Mouse (Mus musculus) CD8-positive naive resting alpha-beta T cell, adult 2 months (primary cell): Measurements from ENCODE around the gene Atg16l2.

ENCODE experiments used
- DNase-seq, 2 experiments: peaks; one replicate each; pipeline ENCODE4 v3.0.0; 2022; ENCODE audit warnings: low read depth in 2 of 2, low spot score in 2 of 2

Gene Atg16l2

GRCm38 (mm10) chr7:101301881-101302456 lies at the start of gene Atg16l2:
Atg16l2 (minus strand) TSS chr7:101302251.
- DNase-seq: peak; percentile 98

DNA sequence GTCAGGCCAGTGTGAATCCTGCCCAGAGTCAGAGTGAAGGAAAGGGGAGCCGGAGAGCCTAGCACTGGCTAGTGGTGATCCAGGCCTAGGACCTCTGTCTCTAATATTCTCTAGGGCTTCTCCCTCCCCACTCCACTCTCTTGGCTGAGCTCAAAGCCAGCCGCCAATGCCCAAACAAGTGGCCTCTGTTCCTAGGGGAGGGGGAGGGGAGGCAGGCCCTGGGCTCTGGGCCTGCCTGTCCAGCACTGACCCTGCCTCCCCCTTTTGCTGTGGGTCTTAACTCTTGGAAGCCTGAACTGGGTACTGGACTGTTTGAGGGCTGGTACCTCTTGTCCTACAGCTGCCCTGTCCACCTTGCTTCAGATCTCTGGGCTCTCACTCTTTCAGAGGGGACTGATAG lies 47.8 kb upstream of the Atg16l2 start:
- no peak for DNase-seq

DNA sequence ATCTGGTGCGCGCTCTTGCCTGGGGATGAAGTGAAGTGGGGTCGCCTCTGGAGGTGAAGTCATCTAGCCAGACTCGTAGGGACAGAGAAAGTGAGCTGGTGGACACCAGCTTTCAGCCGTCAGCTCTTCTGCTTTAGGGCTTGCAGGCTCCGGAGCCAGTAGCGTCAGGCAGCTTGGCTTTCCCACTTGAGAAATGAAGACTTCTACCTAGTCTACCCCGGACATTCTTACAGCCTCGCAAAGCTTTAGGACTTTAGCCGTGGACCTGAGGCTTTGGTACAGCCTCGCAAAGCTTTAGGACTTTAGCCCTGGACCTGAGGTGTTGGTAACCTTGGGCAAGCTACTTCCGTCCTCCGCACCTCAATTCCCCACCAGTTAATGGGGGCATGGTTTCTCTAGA lies 46.3 kb upstream of the Atg16l2 start:
- DNase-seq: no peak

GRCm38 (mm10) chr7:101347767-101348270 lies 45.8 kb upstream of the Atg16l2 start, which contains the start of gene Arap1:
Arap1 (plus strand) TSS chr7:101348067.
- DNase-seq: peak; percentile 22 to 44

GRCm38 (mm10) chr7:101346991-101347390 lies 44.9 kb upstream of the Atg16l2 start:
- no peak for DNase-seq

GRCm38 (mm10) chr7:101344892-101345291 lies 42.8 kb upstream of the Atg16l2 start:
- DNase-seq: no peak

GRCm38 (mm10) chr7:101343135-101343534 lies 41.1 kb upstream of the Atg16l2 start:
- DNase-seq: no peak

DNA sequence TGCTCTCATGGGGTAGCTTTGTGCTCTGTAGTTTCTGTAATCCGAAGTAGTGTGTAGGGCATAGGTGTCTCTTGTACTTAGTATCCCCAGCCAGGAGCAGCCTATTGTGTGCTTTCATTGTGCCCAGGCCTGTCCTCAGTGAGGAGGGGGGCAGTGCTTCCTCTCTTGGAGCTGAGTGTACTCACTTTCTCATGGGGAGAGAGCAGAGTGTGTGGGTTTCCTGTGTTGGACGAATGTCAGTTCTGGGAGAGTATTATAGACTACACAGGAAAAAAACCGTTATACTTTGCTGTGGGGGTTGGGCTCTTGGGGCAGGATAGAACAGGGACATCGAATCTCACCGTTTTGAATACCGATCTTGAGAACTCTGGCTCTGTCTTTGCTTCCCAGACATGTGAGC lies 39.4 kb upstream of the Atg16l2 start:
- no peak for DNase-seq

- DNase-seq: no peak
These were observed 35.4 kb upstream of the Atg16l2 start for GRCm38 (mm10) chr7:101337401-101337800.

DNA sequence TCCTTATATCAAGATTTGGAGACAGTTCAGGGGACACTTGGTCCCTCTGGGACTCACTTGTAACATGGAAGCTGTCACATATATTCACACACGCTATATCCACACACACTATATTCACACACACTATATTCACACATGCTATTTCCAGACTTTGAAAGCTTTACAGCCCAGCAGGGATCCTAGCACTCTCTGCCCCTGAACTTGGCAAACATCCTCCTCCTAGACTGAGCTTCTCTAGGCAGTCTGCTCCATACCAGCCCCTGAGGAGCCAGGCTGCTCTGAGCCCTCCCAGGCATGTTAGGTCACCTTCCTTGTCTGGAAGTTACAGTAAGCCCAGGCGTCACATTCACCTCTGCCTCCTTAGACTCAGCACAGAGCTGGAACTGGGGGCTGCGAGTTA lies 34.6 kb upstream of the Atg16l2 start:
- no peak for DNase-seq

DNA sequence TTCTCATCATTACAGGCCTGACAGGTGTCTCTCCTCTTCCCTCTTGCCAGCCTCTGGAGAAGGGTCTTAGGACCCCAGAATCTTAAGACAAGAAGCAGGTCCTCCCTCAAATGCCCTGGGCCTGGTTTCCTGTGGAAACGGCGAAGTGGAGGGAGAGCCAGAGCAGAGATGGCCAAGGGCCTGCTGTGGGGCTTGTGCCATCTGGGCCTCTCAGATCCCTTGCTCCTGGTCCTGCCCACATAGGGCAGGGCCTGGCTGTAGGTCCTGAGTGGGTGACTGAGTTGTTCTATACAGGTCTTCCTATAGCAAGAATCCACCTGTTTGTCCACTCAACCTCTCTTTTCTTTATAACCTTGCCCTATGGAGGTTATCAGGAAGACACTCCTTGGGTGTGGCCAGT lies 33.2 kb upstream of the Atg16l2 start:
- DNase-seq: no peak

- no peak for DNase-seq
These were observed 30.2 kb upstream of the Atg16l2 start for GRCm38 (mm10) chr7:101332045-101332831.

DNA sequence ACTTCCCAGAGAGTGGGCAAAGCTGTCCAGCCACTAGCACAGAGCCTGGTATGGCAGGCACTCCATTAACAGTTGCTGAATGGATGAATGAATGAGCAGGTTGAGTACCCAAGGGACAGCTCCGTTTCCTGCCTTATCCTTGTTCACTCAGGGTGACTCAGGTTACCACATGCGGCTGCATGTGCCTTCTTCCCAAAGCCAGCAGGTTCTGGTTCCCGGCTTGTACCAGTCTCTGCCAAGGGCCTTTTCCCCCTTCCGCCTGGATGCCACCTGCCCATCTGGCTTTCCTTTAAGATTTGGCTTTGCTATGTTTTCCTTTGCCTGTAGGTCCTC lies 28.8 kb upstream of the Atg16l2 start:
- no peak for DNase-seq

DNA sequence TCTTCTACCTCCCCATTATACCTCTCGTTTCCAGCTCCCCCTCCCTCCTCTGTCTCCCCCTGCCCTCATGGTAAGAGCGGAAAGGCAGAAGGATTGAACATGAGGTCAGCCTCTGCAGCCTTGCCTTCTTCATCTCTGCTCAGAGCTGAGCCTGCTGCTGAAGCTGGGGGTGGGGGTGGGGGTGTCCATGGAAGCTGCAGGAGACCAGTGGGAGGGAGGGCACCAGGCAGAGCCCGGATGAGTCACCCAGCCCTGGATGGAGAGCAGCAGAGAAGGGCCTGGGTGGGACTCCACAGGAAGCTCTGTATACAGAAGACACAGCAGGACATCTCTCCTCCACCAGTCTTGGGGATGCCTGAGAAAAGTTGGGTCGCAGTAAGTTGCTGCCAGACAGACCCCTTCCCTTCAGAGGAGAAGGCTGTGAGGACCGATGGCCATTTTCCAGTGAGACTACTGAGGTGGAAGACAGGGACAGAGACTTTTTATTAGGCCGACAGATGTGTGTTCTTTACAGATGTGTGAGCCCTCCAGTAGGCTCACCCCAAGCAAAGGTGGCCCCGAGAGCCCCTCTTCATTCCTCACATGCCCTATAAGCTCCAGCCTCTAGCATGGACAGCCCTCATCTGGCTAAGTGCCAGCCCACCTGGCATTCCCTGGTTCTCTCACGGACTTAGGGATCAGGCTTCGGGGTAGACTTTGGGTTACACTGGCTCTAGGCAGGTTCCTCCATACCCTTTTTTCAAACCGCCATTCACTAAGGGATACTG lies 28.2 kb upstream of the Atg16l2 start:
- no peak for DNase-seq

- no peak for DNase-seq
These were observed 27.6 kb upstream of the Atg16l2 start for GRCm38 (mm10) chr7:101329606-101330005.

GRCm38 (mm10) chr7:101328621-101329158 lies 26.6 kb upstream of the Atg16l2 start:
- no peak for DNase-seq

- no peak for DNase-seq
These were observed 25.7 kb upstream of the Atg16l2 start for GRCm38 (mm10) chr7:101327786-101328185.

- DNase-seq: no peak
These were observed 25.2 kb upstream of the Atg16l2 start for GRCm38 (mm10) chr7:101327263-101327662.

DNA sequence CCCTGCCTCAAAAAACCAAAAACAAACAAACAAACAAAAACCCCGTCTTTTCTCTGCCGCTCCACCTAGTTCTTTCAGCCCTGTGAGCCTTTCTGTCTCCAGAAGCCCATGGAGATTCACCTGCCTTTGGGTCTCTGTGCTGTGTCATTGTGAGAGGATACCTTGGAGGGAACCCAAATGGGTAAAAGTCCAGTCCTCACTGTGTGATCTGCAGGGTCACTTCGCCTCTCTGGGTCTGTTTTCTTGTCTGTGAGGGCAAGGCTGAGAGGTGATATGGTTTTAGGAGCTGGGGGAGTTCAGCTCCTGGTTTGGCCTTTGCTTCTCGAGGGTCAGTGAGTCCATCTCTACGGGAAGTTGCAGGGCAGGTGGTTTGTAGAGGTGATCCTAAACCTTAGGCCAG lies 24.0 kb upstream of the Atg16l2 start:
- DNase-seq: no peak

GRCm38 (mm10) chr7:101324142-101324962 lies 22.3 kb upstream of the Atg16l2 start:
- no peak for DNase-seq

DNA sequence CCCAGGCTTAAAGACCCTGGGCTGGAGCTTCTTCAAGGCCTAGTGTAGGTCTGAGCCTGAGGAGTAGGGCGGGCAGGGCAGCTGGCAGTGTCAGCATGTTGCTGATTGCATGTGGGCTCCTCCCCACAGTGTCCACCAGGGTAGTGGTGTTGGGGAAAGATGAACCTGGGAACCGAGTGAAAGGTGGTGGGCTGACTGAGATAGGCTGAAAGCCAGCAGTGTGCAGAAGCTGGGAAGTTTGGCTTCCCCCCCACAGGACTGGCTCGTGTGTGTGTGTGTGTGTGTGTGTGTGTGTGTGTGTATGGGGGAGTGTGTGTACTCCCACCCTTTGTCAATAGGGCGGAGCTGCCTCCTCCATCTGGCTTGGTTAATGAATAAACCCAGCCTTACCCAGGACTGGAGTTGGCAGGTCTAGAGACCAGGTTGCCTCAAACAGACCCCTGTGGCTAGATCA lies 21.1 kb upstream of the Atg16l2 start:
- no peak for DNase-seq
